Mouse (Mus musculus) layer of hippocampus, adult 11-12 months (tissue): ENCODE measurements around the gene Rccd1.
A peak's percentile ranks its signal among the peaks of the same experiment; 100 is the strongest.

Experiments used
- DNase-seq: peaks from one replicate; pipeline ENCODE4 v3.0.0; 2022; ENCODE audit warnings: low spot score

The Rccd1 gene

DNA sequence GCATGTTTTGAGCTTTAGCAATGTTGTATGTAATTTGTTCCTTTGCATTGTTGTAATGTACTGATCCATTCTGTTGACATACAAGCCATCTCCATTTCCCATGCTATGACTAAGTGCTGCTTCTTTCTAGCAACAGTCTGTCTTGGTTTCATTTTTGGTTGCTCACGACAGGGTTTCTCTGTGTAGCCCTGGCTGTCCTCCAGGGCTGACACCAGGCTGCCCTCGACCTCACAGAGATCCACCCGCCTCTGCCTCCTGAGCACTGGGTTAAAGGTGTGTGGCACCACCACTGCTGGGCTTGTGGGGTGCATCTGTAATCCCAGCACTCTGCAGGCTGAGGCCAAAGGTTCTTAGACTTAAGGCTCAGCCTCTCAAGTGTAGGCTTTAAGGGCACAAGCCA is 24.7 kb downstream of the Rccd1 start:
- no peak for DNase-seq

DNA sequence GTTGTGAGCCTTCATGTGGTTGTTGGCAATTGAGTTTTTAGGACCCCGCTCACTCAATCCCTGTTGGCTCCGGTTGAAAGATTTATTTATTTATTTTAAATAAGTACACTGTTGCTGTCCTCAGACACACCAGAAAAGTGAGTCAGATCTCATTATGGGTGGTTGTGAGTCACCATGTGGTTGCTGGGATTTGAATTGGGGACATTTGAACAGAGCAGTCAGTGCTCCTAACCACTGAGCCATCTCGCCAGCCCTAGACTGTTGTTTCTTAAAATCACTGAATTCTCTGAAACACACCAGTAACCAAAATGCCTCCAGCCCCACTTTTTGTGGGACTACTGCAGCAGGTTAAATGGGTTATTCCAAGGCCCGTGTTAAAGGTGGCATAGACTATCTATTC is 25.5 kb downstream of the Rccd1 start:
- no peak for DNase-seq

DNA sequence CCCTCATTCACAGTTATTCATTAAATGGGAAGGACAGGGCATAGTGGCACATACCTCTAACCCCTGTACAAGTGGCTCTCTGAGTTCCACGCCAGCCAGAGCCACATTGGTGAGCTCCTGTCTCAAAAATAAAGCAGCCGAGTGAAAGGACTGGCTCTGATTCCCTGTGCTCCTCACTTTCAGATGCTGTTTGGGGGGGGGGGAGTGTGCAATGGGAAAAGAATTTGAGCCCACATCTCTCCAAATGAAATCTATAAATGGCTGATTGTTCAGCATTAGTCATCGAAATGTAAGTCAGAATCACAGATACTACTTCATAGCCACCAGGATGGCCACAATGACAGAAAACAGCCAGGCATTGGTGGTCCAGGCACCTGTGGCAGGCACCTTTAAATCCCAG is 27.2 kb downstream of the Rccd1 start:
- DNase-seq, result no peak

DNA sequence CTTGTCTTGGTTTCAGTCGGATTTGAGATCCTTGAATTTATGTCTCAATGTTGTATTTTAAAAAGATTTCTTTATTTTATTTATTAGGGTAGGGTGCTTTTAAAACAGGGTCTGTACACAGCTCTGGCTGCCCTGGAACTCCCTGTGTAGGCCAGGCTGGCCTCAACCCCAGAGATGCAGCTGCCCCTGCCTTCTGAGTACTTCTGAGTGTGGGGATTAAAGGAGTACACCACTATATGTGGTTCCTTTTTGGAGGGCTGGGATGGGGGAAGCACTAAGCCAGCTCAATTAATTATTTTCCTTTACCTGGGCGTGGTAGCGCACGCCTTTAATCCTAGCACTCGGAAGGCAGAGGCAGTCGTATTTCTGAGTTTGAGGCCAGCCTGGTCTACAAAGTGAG is 27.8 kb downstream of the Rccd1 start:
- no peak for DNase-seq

DNA sequence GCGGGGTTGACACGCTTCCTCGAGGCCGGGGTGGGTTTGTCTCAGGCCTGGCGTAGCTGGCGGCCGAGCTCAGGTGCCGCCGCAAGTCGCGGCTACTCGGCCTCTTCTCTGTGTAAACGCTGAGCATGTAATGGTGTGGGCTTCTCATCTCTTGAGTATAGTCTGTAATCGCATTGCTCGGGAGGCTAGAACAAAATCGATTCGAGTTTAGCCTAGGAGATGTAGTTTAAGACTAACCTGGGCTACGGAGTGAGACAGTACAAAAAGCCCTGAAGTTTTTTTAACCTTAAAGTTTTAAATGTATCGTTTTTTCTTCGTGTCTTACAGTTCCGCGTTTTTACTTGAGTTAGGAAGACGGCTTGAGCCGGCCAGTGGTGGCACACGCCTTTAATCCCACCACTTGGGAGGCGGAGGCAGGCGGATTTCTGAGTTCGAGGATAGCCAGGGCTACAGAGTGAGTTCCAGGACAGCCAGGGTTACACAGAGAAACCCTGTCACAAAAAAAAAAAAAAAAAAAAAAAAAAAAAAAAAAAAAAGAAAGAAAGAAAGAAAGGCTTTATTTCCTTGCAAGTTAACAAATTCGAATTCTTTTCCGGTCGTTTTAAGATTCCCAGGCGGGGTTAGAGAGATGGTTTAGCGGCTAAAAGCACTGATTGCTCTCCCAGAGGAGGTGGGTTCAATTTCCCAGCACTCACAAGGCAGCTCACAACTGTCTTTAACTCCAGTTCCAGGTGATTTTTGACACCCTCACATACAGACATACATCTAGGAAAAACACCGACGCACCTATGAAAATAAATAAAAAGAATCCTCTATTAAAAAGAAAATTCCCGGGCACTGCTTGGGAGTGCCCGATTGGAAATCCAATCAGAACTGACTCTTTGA is 29.2 kb downstream of the Rccd1 start:
- DNase-seq, result no peak

DNA sequence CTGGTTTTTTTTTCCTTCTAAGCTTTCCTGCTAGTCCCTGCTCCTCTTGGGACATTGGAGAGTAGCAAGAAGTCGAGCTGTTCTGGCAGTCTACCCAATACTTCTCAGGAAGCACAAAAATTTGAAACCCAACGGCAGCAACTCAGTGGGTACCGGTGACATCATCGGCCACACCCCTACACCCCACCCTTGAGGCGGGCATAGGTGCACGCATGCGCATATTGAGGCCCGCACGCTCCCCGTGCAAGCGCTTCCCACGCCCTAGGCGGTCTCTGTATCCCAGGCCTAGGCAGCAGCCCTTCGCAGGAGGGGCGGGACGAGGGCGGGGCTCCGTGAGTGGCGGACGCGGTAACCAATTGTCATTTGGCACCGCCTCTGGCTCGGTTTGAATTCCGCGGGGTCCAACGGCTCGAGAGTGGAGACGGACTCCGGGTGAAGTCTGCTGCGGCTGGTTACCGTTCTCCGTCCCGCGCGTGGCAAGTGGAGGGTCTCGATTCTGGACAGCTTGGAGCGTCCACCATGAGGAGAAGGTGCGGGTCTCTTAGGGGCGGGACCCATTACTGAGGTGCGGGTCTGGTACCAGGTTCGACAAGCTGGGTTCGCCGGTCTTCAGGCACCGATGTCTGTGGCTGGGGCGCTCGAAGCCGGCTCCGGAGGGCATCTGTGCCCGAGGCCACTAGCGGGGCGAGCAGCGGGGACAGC is 30.0 kb downstream of the Rccd1 start, which contains the start of gene Prc1:
Prc1 (plus strand) TSS at position 389 of the 702 bp plus-strand sequence.
- DNase-seq, result peak; percentile 99

DNA sequence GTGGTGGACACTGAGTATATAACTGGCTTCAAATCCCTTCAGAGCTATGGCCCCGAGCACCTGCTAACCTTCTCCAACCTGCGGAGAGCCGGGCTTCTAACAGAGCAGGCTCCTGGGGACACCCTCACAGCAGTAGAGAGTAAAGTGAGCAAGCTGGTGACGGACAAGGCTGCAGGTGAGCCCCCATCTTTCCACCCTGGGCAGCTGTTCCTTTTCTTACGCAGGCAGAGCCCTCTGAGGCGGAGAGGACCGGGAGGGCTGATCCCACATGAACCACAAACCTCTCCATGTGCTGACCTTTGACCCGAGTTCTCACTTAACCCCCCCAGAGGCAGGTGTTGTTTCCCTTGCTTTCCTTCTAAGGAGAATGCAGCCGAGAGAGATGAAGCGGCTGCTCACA is 36.5 kb downstream of the Rccd1 start:
- no peak for DNase-seq

DNA sequence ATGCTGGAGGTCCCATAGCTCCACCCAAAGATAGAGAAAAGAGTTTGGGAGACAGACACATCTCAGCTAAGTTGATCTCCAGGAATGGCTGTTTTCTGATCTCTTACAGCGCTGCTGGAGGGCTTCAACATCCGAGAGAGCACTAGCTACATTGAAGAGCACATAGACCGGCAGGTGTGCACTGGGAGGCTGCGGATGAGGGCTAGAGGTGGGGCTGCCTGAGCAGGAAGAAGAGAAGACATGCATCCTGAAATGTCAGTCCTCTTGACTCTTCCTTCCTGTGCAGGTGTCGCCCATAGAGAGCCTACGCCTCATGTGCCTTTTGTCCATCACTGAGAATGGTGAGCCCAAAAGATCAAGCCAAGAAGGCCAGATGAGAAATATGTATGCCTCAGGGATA is 38.5 kb downstream of the Rccd1 start:
- no peak for DNase-seq

DNA sequence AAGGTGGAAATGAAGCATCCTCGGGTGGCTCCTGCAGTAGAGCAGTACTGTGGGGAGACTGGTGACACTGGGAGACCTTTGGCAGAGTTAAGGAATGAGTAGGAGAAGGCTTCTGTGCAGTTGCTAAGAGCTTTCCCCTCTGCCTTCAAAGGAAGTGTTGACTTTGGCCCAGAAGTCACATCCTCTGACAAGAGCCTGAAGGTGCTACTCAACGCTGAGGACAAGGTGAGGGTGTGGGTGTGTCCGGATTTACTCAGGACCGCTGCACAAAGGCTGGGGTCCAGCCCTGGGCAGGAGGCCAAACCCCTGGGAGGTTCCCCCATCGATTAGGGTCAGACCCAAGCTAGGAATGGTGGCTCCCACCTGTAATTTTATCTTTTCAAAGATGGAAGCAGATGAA is 39.9 kb downstream of the Rccd1 start:
- DNase-seq, result no peak

DNA sequence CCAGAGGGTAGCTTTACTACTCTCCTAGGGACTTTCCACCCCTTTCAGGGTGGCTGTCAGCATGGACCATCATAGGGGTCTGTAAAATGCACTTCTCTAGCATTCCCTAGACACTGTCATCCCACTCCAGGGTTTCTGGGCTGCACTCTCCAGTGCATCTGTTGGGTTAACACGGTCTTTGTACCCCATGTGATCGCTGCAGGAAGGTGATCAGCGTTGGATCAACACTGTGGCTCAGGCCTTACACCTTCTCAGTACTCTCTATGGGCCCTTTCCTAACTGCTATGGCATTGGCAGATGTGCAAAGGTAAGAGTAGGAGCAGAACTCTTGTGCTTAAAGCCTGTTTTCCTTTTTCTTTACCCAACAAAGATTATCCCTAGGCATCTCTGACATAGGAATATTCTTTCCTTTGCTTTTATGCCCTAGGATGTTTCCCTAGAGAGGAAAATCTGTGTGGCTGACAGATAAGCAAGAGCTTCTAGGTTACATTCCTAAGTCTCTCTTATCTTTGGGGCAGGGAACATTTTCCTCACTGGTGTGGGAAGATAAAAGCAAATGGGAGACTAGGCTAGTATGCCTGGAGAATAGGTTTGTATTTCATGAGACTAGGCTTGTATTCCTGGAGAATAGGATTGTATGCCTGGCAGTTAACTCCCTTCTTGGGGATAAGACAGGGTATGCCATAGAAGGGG is 40.9 kb downstream of the Rccd1 start:
- no peak for DNase-seq

DNA sequence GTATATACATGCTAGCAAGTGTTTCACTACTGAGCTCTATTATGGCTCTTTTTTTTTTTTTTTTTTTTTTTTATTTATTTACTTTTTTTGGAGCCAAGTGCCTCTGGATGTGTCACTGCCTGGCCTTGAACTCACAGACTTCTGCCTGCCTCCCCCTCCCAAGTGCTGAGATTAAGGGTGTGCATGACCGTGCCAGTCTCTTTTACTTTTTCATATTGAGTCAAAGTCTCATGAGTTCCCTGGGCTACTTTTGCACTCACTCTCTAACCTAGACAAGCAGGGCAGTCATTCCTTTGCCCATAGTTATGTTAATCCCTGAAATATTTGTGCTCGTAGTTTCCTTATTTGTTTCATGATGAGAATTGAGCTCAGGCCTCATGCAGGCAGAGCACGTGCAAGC is 42.6 kb downstream of the Rccd1 start:
- no peak for DNase-seq

DNA sequence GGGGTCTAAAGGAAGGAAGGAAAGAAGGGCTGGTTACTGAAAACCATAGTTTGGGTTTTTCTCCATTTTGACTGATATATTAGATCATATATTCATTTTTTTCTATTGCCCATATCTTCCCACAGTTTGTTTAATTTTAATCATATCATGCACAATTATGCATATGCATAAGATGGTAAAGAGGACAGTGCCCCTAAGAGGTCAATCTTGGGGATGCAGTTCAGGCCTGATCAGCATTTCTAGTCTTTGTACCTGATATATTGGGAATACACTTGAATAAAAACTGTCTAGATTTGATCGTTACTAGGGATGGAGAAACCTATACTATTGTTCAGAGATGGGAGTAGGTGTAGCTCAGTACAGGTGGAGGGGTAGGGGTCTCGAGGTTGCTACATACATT is 43.3 kb downstream of the Rccd1 start:
- DNase-seq, result no peak

DNA sequence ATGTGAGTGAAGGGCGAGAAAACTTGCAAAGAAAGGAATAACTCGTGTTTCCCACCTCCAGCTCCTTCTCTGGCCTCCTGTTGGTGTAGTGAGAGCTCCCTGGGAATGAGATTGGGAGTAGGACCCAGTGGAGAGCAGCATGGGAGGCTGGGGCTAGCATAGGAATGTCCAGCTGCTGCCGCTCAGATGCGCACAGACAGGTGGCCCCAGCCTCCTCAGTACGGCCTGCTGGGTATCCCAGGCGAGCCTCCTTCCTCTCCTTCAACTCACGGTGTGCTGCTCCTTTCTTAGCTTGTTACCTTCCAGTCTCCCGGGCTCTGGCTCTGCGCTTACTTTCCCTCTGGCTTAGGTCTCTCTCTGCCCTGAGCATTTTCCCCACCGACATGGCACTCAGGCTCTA is 44.2 kb downstream of the Rccd1 start:
- no peak for DNase-seq

DNA sequence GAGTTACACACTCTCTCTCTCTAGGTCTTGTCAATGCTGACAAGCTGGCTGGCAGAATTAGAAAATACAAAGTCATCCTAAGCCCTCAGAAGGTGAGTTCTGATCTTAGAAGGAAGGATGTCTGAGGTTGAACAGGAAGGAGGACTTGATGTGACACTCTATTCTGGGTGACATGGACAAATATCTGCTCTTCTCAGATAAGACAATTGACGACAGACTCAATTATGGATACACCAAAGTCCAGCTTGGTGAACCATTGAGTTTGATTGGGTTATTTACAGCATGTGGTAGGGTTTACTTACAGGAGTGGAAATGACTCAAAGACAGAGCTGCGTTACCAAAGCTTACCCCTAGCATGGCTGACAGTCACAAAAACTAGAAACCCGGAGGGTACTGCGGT is 47.9 kb downstream of the Rccd1 start:
- no peak for DNase-seq

DNA sequence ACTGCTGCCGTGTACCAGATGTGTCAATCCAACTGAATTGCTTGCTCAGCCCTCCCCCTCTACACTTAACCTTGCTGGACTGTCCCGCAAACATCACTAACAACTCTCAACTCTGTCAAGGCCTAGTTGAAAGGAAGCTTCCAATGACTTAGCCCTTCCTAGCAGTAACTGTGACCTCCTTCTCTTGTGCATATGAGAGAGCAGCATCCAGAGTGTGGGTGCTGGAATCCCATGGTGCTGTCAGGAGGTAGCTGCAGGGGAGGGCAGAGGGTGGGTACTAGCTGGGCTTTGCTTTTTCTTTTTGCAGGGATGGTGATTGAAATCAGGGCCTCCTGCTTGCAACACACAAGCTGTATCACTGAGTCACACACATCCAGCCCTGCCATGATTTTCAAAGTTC is 50.8 kb downstream of the Rccd1 start:
- DNase-seq, result no peak

DNA sequence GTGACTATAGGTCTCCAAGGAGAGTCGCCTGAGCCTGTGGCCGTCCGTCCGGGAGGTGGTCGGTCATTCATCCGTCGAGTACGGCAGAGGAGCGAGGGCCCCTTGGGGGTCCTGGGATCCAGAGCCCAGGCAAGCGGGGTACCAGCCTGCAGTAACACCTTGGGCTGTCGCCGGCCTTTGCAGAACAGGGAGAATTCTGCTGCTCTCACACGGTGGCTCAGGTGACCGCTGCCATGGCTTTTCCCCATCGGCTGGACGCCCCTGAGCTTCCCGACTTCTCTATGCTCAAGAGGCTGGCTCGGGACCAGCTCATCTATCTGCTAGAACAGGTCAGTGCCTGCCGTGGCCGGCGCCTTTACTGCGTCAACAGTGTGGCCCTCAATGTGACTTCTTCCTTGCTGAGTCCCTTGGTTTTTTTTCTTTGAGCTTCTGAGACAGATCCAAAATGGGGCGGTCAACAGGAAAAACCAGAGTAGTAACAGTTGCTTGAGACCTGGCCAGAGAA is 54.5 kb downstream of the Rccd1 start:
- DNase-seq, result no peak

DNA sequence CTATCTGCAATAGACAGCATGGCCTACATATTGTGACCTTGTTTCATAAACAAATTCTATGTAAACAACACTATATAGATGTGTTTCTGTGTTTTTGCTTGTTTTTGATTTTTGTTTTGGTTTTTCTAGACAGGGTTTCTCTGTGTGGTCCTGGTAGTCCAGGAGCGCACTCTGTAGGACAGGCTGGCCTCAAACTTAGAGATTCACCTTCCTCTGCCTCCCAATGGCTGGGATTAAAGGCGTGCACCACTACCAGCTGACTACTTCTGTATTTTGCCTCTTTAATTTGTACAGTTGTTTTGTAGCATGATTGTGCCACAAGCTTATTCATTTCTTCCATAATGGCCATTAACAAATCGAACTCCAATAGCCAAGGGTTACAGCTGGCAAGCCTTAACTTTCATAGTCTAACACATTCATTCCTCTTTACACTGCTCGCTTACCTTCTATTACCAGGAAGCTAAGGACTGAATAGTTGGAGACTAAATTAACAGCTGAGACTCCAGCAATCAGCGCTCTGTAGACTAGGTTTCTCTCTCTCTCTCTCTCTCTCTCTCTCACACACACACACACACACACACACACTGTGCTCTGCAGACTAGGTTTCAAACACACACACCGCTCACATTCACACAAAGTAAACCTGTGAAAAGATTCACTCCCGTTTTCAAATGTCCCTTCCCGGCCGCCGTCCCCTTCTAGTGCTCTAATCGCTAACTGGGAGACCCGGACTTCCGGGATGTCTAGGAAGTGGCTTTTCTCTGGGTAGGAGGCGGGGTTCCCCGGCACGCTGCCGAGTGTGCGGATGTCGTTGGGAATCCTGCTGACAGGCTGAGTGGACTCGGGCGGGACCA is 55.1 kb downstream of the Rccd1 start, which contains the start of gene Vps33b:
Vps33b (plus strand) TSS at position 753 of the 854 bp plus-strand sequence.
- DNase-seq, result peak; percentile 96

DNA sequence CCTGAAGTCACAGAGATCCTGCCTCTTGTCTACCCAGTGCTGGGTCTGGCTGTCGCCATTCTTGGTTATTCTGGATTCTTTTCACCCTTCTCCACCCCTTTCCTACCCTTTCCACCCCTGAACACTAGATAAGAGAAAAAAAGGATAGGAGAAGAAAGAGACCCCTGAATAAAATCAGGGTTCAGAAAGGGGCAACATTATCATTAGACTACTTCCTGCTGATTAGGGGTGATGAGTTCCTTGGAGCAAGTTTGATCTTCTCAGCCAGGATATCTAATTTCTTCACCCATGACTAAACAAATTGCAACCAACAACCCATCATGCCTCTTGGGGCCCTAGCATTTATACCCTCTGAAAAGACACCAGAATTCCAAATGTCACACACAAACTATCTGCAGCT is 56.5 kb downstream of the Rccd1 start:
- DNase-seq, result no peak

DNA sequence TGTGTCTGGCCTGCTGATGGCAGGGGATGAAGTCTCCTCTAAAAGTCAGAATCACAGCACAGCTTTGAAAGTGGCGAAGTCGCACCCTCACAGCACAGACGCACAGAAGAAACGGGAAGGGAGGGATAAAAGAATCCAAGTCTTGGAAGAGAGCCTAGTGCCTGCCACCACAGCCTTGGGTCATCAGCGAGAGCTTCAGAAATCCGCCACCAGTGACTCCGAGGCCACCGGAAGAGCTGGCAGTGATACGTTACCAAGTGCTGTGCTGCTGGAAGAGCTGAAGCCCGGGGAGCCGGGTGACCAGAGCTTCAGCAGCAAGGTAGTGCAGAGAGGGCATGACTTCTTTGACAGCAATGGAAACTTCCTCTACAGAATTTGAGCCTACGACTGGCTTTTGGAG is 59.6 kb downstream of the Rccd1 start:
- DNase-seq, result no peak

DNA sequence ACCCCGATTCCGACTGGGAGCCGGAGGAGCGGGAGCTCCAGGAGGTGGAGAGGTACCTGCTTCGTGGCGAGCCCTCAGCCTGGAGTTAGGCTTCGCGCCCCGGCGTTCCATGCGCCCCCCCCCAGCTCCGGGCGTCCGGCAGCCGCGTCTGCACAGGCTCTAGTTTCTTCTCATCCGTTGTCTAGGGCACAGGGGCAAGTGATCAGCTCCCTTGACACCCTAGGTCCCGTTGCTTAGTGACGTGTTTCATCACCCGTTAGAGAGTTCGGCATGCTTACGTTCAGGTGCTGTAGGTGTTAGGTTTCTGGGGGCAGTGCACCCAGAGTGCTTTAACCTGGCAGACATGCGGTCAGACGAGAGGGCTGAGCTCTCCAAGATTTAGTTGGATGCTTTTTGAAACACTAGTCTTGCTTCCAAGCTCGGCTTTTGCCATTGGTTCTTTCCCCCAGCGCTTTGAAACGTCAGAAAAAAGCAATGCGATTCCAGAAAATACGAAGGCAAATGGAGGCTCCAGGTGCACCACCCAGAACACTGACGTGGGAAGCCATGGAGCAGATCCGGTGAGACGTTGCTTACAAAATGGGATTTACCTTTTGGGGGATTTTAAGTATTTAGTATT is 62.8 kb downstream of the Rccd1 start:
- peak; percentile 15 for DNase-seq
